8 mouse cellular contexts compared by ENCODE assay signal in the genomic region with DNA sequence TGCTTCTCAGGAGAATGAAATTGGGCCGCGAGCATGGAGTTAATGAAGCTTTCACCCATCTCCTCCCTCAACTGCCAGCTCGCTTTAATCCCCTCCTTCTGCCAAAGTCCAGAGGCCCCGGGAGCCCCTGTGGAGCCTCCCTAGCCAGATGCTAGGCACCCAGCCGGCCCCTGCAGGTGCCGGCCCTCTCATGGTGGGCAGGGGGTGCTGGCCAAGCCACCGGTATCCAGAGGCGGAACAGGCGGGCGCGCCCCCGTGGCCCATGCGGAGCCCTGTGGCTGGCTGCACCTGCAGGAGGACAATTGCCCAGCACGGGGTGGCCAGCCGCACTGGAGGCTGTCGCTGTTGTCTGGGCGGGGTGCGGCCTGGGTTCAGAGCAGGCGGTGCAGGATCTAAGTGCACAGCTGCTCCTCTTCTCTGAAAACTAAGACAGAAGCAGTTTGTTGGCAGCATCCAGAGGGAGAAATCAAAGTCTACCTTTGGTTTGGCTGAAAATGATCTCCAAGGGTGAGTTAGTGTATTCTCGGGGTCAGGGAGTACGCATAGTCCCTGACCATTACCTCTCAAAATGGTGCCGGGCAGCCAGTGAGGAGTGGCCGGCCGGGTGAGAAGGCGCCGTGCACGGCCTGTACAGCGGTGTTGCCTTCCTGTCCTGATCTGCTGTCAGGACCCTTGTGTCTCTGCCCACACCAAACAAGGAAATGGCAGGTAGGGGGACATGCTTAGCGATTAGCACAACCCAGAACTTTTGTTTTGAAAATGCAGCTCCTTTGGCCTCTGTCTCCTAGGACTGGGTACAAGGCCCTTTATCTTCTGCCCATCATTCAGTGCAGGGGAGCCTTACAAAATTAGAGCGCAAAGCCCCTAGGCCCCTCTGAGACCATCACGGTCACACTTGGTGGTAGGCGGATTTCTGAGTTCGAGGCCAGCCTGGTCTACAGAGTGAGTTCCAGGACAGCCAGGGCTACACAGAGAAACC.
DNase-seq lines count a peak whose midpoint lies in the region; ATAC-seq lines count a peak whose summit lies in the region.

No protein-coding gene starts in this region.

- H3K27me3 ChIP-seq in hindbrain, embryonic 13.5 days, result no peaks in the 10 kb centered on the region
- no peaks in the 10 kb centered on the region for H3K27me3 ChIP-seq in stomach, embryonic 16.5 days (ENCODE audit: control insufficient read depth, insufficient read depth, low read length)

- no peaks in the 10 kb centered on the region for H3K9me3 ChIP-seq in hindbrain, embryonic 13.5 days
- no peaks in the 10 kb centered on the region for H3K9me3 ChIP-seq in stomach, embryonic 16.5 days (replicated peaks; ENCODE audit: control insufficient read depth, low read length)

- ATAC-seq in hindbrain, embryonic 13.5 days (ENCODE audit: low FRiP score), result peak; percentile 19; the same call in 1 of the 2 replicates
- ATAC-seq in stomach, embryonic 16.5 days (ENCODE audit: insufficient read depth, low FRiP score), result peak; percentile 58; the same call in 1 of the 2 replicates
- no peak for ATAC-seq in frontal cortex, adult (ENCODE audit: low TSS enrichment)

- peak overlapping the region; percentile 51 for H3K4me2 ChIP-seq in hindbrain, embryonic 13.5 days
- H3K4me2 ChIP-seq in stomach, embryonic 16.5 days (ENCODE audit: low read depth, low read length), result peak overlapping the region; percentile 39; the same call in 1 of the 2 replicates

- peak overlapping the region; percentile 79 for H3K27ac ChIP-seq in hindbrain, embryonic 13.5 days
- H3K27ac ChIP-seq in stomach, embryonic 16.5 days (ENCODE audit: low read length), result no peak overlapping the region

- WGBS in hindbrain, embryonic 13.5 days, result 19% methylated on average over 33 of the region's 33 CpGs
- 54% methylated on average over 33 of the region's 33 CpGs for WGBS in stomach, embryonic 16.5 days

- peaks cover 79% of the 10 kb centered on the region for H3K4me1 ChIP-seq in hindbrain, embryonic 13.5 days (replicated peaks)
- H3K4me1 ChIP-seq in stomach, embryonic 16.5 days (ENCODE audit: control insufficient read depth, insufficient read depth, low read length), result peaks cover 22% of the 10 kb centered on the region

- peak overlapping the region; percentile 67 for H3K9ac ChIP-seq in hindbrain, embryonic 13.5 days
- no peak overlapping the region; the same call in 1 of the 2 replicates for H3K9ac ChIP-seq in stomach, embryonic 16.5 days (ENCODE audit: low read length)

- no peaks in the 10 kb centered on the region for H3K36me3 ChIP-seq in hindbrain, embryonic 13.5 days
- H3K36me3 ChIP-seq in stomach, embryonic 16.5 days (ENCODE audit: control insufficient read depth, insufficient read depth, low read length), result no peaks in the 10 kb centered on the region

- intact Hi-C loops in gastrocnemius, postnatal 36 days (cut with DNase I), result loop anchor here (2.0 kb wide), 1 partner anchor 191 kb away; no protein-coding TSS in a partner anchor

- DNase-seq in thymus, postnatal 14 days, result peak; percentile 34
- no peak for DNase-seq in thymus, postnatal 0 days (ENCODE audit: low spot score)
- peak; percentile 19 for DNase-seq in liver
- no peak for DNase-seq in layer of hippocampus, adult 18-20 months (ENCODE audit: low spot score in 2 of 2)
- no peak for DNase-seq in gastrocnemius, postnatal 36 days

- H3K4me3 ChIP-seq in hindbrain, embryonic 13.5 days, result peak overlapping the region; percentile 19
- peak overlapping the region; percentile 21; the same call in 1 of the 2 replicates for H3K4me3 ChIP-seq in stomach, embryonic 16.5 days (replicated peaks; ENCODE audit: low read length)

Comparison
In these comparisons a context has a peak if more than half of its experiments do, and no peak if none do; other contexts are left out.
1. DNase-seq: peak in thymus, postnatal 14 days (single experiment) and liver (single experiment); none in thymus, postnatal 0 days (single experiment), layer of hippocampus, adult 18-20 months (0 of 2) and gastrocnemius, postnatal 36 days (0 of 2).